Mouse (Mus musculus) hindlimb bud, embryonic 11.5 days (tissue): ENCODE measurements at regions not wholly inside any gene's neighbourhood (a gene's known extent, or its start where the extent isn't known, plus 50 kb on each side); places are given as distances from the start of the nearest gene placed in this dataset.

Experiments
- DNase-seq: peaks from one replicate; pipeline ENCODE4 v3.0.0-alpha.2; 2012; ENCODE audit warnings: low read depth, low spot score; ENCODE audit errors: extremely low spot score

DNA sequence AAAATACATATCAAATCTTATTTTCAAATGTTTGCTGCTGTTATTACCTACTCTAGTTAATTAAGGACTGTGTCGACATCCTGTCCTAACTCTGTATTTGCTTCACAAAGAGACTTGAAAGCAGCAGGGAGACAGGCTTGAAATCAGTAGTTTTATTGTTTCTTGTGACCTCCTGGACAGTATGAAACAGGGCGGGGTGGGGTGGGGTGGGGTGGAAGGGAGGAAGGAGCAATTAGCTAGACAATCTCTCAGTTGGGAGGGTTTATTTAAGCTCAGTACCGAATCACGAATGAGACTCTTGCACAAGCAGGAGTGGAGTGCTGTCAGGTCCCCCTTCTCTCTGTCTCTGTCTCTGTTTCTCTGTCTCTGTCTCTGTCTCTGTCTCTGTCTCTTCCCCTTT lies 421.2 kb downstream of the Btg1 start:
- DNase-seq: no peak

DNA sequence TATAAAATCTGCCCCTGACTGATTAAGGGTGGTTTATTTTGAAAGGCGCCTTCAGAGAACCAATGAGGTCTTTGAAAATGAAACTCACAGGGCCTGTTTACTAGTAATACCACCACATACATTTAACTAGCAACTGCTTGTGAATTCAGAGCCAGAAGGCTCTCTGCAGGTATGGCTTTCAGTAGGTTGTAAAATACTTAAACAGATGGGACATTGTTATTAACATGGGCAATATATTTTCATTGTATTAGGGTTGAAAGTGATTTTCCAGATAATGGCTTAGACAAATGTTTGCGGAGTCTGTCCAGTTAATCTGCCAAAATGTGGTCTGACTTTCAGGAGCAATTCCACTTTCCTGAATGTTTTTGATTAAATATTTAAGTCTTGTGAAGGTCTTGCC lies 430.8 kb downstream of the Btg1 start:
- peak; percentile 79 for DNase-seq

DNA sequence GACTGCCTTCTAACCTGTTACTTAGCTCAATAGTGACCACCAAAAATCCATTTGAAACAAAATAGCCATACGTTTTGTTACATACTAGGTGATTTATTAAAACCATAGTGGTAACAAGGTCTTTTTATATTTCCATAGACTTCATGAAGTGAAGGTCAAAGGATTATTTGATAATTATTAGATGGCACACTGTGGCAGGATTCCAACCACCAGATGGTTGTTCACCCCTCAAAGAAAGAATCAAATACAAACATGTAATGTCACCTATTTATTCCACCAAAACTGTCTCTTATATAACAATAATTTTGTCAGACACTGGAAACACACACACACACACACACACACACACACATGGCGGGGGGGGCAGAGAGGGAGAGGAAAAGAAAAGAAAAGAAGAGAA lies 431.2 kb downstream of the Btg1 start:
- DNase-seq: no peak

DNA sequence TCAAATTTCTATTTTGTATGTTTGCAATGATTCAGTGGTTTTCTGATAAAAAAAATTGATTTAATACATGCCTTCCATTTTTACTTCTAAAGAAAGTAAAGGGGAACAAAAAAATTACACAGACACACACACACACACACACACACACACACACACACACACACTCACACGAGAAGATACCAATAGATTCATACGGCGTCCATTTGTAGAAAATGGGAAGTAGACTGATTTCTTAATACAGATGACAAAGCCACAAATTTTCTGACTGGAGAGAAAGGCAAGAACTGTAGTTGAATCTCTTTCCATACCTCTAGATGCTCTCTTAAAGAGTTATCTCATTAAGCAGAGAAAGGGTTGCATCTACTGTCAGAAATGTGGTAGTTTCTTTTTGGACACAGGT lies 424.9 kb upstream of the Dcn start:
- DNase-seq: no peak

DNA sequence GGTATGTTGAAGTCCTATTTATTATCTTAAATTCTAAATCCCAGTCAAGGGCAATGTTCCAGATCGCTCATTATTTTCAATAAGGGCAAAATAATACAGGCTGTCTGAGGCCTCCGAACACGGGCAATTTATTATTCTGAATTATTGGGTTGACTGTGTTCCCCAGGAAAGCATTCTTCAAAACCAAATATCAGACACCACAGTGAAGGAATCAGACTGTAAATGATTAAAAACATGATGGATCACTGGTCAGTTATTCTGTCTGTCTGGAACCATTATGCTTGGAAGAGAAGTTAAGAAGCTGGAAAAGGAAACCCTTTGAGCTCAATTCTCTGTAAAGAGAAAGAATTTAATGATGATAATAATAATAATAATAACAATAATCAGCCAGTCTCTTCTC lies 417.4 kb upstream of the Dcn start:
- no peak for DNase-seq

DNA sequence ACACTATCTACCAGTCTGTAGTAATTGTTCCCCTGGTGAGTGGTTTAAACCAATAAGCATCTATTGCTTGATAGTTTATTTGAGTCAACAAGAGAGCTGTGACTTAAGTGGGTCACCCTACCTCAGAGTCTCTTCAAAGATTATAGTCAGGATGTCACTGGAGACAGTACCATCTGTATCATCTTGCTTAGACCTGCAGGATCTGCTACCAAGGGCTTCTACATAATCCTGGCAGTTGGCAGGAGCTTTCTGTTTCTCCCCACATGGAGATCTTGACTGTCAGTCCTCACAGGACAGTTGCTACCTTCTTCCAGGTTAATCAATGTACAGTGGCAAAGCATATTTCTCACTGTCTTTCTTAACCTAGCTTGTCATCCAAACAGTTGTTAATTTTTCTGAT lies 414.9 kb upstream of the Dcn start:
- DNase-seq: no peak

DNA sequence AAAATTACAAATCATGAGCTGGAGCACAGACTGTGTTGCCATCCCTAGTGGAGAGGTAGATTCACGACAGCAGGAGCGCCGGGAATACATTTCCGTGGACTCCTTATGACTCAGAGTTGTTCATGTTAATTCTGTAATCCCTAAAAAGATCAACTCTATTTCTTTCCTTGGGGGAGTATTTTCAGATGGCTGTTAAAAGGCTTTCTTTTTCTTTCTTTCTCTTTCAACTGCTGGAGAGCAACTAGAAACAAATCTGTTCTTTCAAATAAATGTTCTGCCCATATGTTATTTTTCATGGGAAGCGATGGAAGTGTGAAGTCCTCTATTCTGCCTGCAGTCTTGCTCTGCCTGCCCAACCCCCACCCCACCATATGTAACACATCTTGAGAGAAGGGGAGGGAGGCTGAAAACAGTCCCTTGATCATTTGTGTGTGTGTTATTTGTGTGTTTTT lies 401.4 kb upstream of the Dcn start:
- no peak for DNase-seq

DNA sequence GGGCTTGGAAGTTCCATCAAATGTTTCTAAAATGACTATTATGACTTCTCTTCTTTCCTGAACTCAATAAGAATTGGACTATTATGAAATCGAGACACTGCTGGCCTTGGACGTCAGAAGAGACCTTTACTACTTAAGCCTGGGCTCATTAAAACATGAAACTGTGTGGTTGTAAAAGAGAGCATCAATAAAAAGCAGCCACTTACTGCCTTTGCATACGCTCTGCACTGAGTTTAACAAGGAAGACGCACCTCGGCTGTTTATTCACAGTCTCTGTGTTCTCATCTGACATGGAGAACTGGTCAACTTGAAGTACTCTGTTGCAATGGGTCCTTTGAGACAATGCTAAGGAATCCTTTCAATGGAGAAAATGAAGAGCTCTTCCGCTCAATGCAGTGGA lies 399.8 kb upstream of the Dcn start:
- DNase-seq: no peak

DNA sequence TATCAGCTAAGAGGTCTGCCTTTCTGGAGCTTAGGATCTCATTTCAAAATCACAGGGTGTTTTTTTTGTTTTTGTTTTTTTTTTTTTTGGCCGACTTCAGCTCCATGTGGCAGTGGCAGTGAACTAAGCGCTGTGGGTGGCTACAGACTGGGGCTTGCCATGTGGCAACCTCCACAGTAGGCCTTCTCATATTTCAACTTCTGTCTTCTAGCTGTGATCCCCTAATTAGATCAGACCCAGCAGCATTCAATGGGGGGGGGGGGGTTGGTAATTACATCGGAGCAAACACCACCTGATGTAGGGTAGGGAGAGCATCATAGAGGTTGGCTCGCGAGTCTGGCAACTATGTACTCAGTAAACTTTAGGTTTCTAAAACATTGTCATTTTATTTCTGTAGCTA lies 392.1 kb upstream of the Dcn start:
- no peak for DNase-seq

DNA sequence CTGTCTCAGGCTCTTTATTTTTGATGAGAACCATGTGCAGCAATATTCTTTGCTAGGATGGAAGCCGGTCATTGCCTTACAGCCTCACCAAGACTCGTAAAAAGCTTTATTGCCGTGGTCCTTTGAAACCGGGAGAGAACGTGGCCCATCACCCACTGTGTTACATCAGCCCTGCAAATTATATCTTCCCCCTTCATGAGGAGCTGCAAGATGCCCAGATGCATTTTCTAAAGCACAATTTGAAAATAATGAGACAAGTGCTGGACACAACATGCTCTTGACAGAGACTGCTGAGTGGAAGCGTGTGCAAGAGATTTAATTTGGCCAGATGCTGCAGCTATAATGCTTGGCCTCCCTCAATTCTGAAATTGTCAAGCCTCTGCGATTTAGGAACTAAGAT lies 389.2 kb upstream of the Dcn start:
- DNase-seq: no peak

DNA sequence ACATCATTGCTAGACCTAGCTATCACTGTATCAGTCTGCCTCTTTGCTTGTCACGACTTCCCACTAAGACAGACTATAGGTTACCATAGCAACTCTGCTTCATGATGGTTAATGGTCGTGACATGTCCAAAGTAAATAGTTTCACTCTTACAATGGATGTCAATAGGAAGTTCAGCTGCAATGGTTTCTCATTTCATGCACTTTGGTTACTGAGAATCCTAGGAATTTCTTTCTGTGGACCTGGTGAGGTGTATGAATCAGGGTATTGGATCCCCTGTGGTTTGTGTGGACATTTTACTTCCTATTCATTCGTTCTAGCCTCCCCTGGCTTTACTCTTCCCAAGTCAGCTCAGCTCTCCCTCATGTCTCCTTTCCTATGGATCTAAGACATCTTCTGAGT lies 385.5 kb upstream of the Dcn start:
- no peak for DNase-seq

DNA sequence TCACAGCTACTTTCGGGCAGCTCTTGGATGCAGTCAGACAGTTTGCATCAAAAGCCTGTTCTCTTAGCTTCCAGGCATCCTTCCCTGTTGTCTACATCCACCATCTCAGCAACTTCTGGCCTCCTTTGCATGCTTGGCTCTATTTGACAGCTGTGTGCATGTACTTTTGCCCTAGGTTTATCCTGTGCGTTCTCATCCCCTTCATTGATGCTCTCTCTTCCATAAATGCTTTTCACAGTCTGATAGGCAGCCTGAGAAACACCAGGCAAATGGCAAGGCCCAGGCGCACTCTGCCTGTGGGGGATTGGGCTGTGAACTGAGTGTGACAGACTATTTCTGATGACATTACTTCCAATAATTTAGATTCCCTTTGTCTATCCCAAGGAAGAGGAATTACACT lies 364.9 kb upstream of the Dcn start:
- no peak for DNase-seq

DNA sequence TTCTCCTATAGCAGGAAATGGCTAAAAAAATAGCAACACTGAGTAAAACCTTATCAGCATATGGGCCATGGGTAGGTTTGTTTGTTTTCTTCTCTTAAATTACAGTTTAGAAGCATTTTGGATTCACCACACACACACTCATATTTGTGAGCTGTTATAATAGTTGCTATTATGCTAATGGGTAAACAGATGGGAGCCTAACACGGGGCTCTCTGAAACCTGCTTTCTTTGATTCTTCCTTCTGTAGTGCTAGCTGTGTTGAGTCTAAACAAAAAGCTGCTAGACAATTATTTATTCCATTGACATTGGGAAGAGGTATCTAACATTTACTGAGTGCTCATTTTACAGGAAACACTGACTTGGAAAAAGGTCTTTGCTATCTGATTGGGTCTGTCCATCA lies 356.7 kb upstream of the Dcn start:
- no peak for DNase-seq

DNA sequence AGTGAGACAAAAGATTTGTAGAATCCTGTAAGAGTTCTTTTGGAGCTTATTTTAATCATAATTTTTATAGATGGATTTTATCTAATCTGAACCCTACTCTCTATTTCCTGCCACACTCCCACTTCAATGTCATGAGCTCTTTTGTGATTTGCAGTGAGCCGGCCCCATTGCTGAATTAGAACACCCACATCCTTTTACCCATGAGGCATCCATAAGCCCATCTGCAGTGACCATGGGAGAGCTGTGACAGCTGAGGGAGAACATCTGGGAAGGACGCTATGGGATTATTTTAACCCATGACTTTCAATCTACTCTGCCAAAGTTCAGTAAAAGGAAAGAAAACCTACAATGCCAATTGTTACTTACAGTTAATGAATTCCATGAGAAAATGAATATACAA lies 337.8 kb upstream of the Dcn start:
- DNase-seq: no peak

DNA sequence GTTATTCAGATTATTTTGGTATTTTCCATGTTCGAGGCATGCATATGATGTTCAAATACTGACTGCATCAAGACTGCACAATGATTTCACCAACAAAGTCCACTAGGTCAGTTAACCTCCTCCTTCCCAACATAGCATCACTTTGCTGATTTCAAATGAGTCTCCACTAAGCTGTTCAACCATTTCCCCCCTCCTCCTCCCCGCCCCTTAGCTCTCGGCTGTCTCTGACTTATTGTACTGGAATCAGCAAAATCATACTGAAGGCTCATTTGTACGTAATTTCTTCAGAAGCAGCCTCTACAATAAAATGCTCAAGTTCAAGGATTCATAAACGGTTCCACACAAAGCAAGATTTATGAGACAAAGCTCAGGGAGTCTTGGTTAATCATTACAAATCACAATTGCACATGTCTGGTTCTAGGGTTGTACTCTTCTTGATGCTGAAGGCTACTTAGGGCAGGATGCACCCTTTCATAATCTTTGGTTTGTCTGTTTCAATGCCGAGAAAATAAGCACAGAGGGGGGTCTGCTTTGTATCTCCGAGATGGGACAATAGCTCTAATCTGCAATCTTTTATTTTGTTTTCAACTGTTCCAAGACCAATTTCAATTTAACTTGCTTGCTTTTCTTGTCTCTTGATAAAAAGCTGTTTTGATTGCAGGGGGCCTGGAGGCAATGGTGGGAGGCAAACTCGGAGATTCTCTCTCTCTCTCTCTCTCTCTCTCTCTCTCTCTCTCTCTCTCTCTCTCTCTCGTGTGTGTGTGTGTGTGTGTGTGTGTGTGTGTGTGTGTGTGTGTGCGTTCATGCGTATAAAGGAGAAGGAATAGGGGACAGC lies 320.6 kb upstream of the Dcn start:
- DNase-seq: no peak

DNA sequence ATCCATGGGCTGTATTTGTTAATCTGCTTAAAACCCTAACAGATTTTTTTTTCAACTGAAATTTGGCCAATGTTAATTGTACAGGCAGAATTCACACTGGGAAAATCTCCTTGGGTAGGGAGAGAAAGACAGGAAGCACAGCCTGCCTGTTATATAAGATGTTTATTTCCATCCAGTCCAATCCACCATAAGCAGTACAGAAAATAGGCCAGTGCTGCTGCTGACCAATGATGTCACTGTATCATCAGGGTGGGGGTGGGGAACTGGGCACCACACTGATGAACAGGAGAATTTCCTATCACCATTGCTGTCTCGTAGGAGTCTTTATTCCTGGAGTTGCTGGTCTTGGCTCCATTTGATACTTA lies 320.0 kb upstream of the Dcn start:
- DNase-seq: no peak

DNA sequence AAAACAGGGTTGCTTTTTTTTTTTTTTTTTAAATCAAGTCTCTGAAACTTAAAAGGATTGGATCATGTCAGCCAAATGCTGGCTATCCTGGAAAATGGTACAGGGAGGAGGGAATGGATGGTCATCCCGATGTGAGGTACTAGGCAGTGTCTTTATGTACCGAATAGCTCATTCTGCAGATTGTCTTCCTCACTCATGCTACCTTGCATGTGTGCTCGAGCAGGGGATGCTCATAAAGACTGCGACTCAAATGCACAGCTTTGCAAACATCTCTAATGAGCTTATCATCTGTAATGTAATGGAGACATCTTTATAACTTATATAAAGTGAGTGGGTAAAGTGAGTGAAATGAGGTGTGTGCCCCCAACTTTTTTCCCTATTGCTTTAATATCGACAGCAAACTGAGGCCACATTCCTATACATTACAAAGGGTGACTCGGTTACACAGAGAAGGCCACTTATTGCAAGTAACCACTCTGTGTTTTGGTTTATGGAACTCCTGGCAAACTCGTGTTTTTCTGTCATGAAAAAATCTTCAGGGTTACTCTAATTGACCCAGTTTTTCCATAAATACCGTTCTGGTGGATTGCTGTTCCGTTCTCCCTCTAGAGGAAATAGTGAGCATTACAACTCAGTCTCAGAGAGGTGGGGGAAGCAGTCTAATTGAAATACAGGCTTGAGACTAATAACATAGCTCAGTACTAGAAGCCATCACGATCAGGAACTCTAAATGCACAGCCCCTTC lies 319.4 kb upstream of the Dcn start:
- peak; percentile 35 for DNase-seq

DNA sequence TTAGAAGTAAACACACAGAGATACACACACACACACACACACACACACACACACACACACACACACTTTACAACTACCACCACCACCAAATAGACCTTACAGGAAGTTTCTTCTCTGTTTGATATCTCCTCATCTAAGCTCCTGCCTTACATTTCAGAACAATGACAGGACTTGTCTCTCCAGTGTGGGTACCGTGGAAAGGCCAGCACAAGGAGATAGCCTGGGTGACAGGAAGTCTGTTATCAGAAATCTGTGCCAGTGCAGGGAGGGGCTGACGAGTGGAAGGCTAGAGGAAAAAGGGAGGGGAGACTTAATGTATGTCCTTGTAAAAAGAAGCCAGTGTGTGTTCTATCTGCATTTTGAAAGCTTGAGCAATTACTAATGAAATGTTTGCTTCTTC lies 318.5 kb upstream of the Dcn start:
- DNase-seq: no peak

DNA sequence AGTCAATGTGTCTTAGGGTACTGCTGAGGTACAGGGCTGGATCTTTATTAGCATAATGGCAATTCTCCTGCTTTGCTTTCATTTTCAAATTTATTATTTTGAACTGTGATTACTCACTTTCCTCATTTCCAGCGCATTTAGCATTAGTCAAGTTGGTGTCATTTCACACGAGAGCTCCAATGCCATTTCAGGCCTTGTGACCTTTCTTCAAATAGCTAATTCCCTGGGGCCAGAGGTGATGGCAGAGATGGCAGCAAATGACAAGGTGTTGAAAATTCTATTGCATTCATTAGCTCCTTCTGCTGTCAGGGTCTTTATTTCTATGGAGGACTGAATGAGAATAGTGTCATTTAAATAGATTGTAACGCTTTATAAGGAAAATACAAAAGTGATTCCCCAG lies 300.9 kb upstream of the Dcn start:
- DNase-seq: no peak

DNA sequence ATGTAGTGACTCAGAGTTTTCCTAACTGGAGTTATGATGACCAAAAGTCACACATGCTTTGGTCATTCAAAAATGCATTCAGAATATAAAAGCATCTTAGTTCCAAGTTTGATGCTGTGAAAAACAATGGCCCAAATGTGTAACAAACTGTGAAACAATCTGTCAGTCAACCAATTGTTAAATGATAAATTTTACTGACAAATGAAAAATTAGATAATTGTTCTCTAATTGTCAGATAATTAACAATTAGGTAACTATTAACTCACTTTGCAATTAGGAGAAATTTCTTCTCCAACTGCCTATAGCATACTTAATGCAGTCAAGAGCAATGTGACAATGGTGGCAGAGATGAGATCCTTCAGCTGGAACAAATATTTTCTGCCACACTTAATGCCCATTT lies 289.7 kb upstream of the Dcn start:
- DNase-seq: no peak

DNA sequence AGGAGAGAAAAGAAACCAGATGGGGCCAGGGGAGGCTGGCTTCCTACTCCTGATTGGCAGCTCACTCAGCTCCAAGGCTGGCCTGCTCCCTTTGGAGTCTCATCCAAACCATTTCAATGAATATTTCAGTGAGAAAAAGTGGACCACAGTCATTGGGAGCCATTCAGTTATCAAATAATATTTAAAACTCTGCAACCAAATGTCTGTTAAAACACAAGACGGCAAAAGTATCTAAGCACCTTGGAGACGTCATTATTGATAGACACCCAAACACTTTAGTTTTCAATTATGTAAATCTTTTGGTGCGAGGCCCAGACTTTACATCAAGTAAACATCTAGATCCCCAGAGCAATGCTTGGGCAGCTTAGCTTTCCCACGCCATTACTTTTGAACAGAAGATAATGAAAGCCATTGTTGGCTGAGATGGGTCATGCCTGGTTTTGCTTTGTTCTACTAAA lies 268.1 kb upstream of the Dcn start:
- no peak for DNase-seq

DNA sequence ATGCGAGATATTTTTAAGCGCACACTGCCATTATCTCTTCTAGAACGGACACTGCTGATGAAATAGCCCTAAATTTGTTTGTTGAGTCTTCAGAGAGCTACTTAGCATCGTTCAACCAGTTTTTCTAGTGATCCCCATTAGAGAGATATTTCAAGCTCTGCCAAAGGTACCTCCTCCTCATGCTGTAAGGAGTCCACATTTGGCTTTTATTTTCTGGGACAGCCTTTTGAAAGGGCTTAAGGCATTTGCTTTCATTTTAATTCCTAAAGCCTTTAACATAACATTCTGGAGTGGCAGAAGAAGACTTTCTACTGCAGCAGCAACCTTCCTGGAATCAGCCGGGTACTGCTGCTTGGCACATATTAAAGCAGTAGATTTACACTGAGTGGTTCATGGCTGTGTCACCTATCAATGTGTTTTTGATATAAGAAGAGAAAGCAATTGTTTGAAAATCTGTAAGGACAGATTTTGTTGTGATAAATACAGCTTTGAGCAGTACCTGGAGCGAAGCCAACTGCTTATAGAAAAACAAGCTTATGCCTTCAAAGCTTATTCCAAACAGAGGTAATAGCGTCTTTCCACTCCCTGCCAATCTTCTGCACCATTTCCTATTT lies 267.5 kb upstream of the Dcn start:
- DNase-seq: no peak
